Mouse (Mus musculus) stomach, postnatal 0 days (tissue): Measurements from ENCODE around the gene Calcoco1. TPM values are rescaled to one million over a fixed set of nuclear protein-coding genes. Genes with fewer than 3 reads are reported as not detected.

Experiments used
- ATAC-seq: fragments of 200-750 bp; cut with Nextera tagmentation; 2 replicates; pipeline ENCODE4 v1.8.0; 2017; ENCODE audit not compliant: low FRiP score, low TSS enrichment
- DNase-seq: peaks from one replicate; pipeline ENCODE4 v3.0.0-alpha.2; 2016; ENCODE audit warnings: low spot score
- H3K27ac ChIP-seq: fragments of 300-500 bp; sonication (generic); replicated peaks from 2 replicates; pipeline ENCODE4 v1.5.1; 2014; ENCODE audit warnings: mild to moderate bottlenecking, control low read depth
- H3K27me3 ChIP-seq: fragments of 300-500 bp; sonication (generic); 2 replicates; pipeline ENCODE4 v1.6.1; 2014; ENCODE audit warnings: low read length; ENCODE audit not compliant: control insufficient read depth, insufficient read depth
- H3K36me3 ChIP-seq: fragments of 300-500 bp; sonication (generic); 2 replicates; pipeline ENCODE4 v1.6.1; 2014; ENCODE audit warnings: low read length, mixed read lengths; ENCODE audit not compliant: control insufficient read depth, insufficient read depth
- H3K4me1 ChIP-seq: fragments of 300-500 bp; sonication (generic); replicated peaks from 2 replicates; pipeline ENCODE4 v1.6.1; 2014; ENCODE audit warnings: antibody characterized with exemption; ENCODE audit not compliant: control insufficient read depth, insufficient read depth
- H3K4me2 ChIP-seq: fragments of 300-500 bp; sonication (generic); replicated peaks from 2 replicates; pipeline ENCODE4 v1.6.1; 2014; ENCODE audit warnings: low read depth, mild to moderate bottlenecking, control low read depth, moderate library complexity
- H3K4me3 ChIP-seq: fragments of 300-500 bp; sonication (generic); 2 replicates; pipeline ENCODE4 v1.5.1; 2014; ENCODE audit warnings: low read depth, low read length, control low read depth
- H3K9ac ChIP-seq: fragments of 300-500 bp; sonication (generic); 2 replicates; pipeline ENCODE4 v1.6.1; 2014; ENCODE audit warnings: mild to moderate bottlenecking, low read length, control low read depth, mixed read lengths
- H3K9me3 ChIP-seq: fragments of 300-500 bp; sonication (generic); 2 replicates; pipeline ENCODE4 v1.6.1; 2016; ENCODE audit warnings: low read length; ENCODE audit not compliant: control insufficient read depth
- CTCF ChIP-seq: IDR thresholded peaks from 2 replicates; pipeline ENCODE4 v1.5.1; 2016; ENCODE audit warnings: antibody characterized with exemption, low read depth, mild to moderate bottlenecking, moderate library complexity
- EP300 ChIP-seq: optimal IDR thresholded peaks from 2 replicates; pipeline ENCODE3; 2016; ENCODE audit warnings: antibody characterized with exemption
- WGBS: fragments of 180-500 bp; shearing (Covaris S2); extraction: QIAGEN DNeasy Blood & Tissue Kit; methylation state at CpG from one replicate; pipeline ENCODE4 v1.1.7; 2014; 5-methylcytosine and 5-hydroxymethylcytosine counted together
- polyA plus RNA-seq: library from polyadenylated mRNA; unstranded; fragments of >200 nt; fragmentation: Nextera tagmentation; extraction: Ambion mirVana; gene quantifications from 2 replicates; pipeline ENCODE4 v1.2.1, GENCODE M21; 2015

Gene Calcoco1
- 25.5 and 27.6 TPM in 2 replicates for polyA plus RNA-seq

GRCm38 (mm10) chr15:102721980-102722475 lies at the start of gene Calcoco1:
Calcoco1 (minus strand) TSS chr15:102722178.
- 1% methylated on average over 27 of the region's 27 CpGs for WGBS

GRCm38 (mm10) chr15:102770866-102771265 lies 48.9 kb upstream of the Calcoco1 start:
- TF ChIP-seq EP300 (no peak), CTCF (no peak)
- Histone ChIP-seq H3K4me3 (no peak overlapping the region), H3K27ac (no peak overlapping the region), H3K9ac (no peak overlapping the region), H3K4me1 (no peaks in the 10 kb centered on the region), H3K9me3 (no peaks in the 10 kb centered on the region), H3K4me2 (no peak overlapping the region), H3K27me3 (no peaks in the 10 kb centered on the region; the same call in 1 of the 2 replicates), H3K36me3 (no peaks in the 10 kb centered on the region)
- 39% methylated on average over 7 of the region's 7 CpGs for WGBS
- no peak for ATAC-seq
- no peak for DNase-seq

More at GRCm38 (mm10) chr15:102721980-102722475, at the start of gene Calcoco1:
- H3K9ac ChIP-seq: peak within 1 kb of the TSS; percentile 75
- H3K9me3 ChIP-seq: no peaks in the 10 kb centered on the region
- H3K4me3 ChIP-seq: peak within 1 kb of the TSS; percentile 74
- peak; percentile 100 for ATAC-seq
- H3K4me2 ChIP-seq: peak within 1 kb of the TSS; percentile 53
- H3K4me1 ChIP-seq: 0 out of 2 replicates have a peak, but pooled peaks cover 4% of the 10 kb centered on the region
- DNase-seq: peak; percentile 99
- peak within 1 kb of the TSS; percentile 8; the same call in 1 of the 2 replicates for H3K27ac ChIP-seq
- no peak for TF ChIP-seq CTCF
- TF ChIP-seq EP300: no peak
- no peaks in the 10 kb centered on the region for H3K27me3 ChIP-seq
- H3K36me3 ChIP-seq: peaks cover 10% of the 10 kb centered on the region

GRCm38 (mm10) chr15:102765207-102765606 lies 43.2 kb upstream of the Calcoco1 start:
- peaks cover 6% of the 10 kb centered on the region; the same call in 1 of the 2 replicates for H3K27me3 ChIP-seq
- H3K9ac ChIP-seq: no peak overlapping the region
- ATAC-seq (no peak), DNase-seq (no peak)
- WGBS: 43% methylated on average over 2 of the region's 2 CpGs
- no peak overlapping the region for H3K4me2 ChIP-seq
- no peak overlapping the region for H3K27ac ChIP-seq
- H3K36me3 ChIP-seq: no peaks in the 10 kb centered on the region
- no peaks in the 10 kb centered on the region for H3K4me1 ChIP-seq
- no peaks in the 10 kb centered on the region for H3K9me3 ChIP-seq
- TF ChIP-seq EP300 (no peak), CTCF (no peak)
- no peak overlapping the region for H3K4me3 ChIP-seq

GRCm38 (mm10) chr15:102761745-102762378 lies 39.9 kb upstream of the Calcoco1 start:
- ATAC-seq (peak; percentile 74), DNase-seq (peak; percentile 70)
- H3K9me3 ChIP-seq: no peaks in the 10 kb centered on the region
- peaks cover 9% of the 10 kb centered on the region; the same call in 1 of the 2 replicates for H3K27me3 ChIP-seq
- TF ChIP-seq EP300: no peak
- peak; percentile 89 for TF ChIP-seq CTCF
- H3K4me2 ChIP-seq: no peak overlapping the region
- 6% methylated on average over 7 of the region's 7 CpGs for WGBS
- H3K36me3 ChIP-seq: no peaks in the 10 kb centered on the region
- H3K4me1 ChIP-seq: no peaks in the 10 kb centered on the region
- H3K9ac ChIP-seq: no peak overlapping the region
- no peak overlapping the region for H3K4me3 ChIP-seq
- H3K27ac ChIP-seq: no peak overlapping the region

GRCm38 (mm10) chr15:102757686-102758085 lies 35.7 kb upstream of the Calcoco1 start:
- 100% methylated on average over 1 of the region's 1 CpGs for WGBS
- ATAC-seq: no peak
- H3K4me1 ChIP-seq: no peaks in the 10 kb centered on the region
- H3K4me3 ChIP-seq: no peak overlapping the region
- no peaks in the 10 kb centered on the region for H3K36me3 ChIP-seq
- TF ChIP-seq CTCF: no peak
- TF ChIP-seq EP300: no peak
- H3K4me2 ChIP-seq: no peak overlapping the region
- H3K9me3 ChIP-seq: no peaks in the 10 kb centered on the region
- H3K9ac ChIP-seq: no peak overlapping the region
- no peak overlapping the region for H3K27ac ChIP-seq
- no peak for DNase-seq
- H3K27me3 ChIP-seq: peaks cover 6% of the 10 kb centered on the region; the same call in 1 of the 2 replicates

- H3K9ac ChIP-seq: no peak overlapping the region
- no peak overlapping the region for H3K4me2 ChIP-seq
- H3K27me3 ChIP-seq: 0 out of 2 replicates have a peak, but pooled peaks cover 3% of the 10 kb centered on the region
- H3K36me3 ChIP-seq: no peaks in the 10 kb centered on the region
- H3K4me1 ChIP-seq: no peaks in the 10 kb centered on the region
- H3K9me3 ChIP-seq: no peaks in the 10 kb centered on the region
- no peak overlapping the region for H3K27ac ChIP-seq
- no peak for TF ChIP-seq EP300
- TF ChIP-seq CTCF: no peak
- no peak for DNase-seq
- WGBS: 55% methylated on average over 5 of the region's 5 CpGs
- H3K4me3 ChIP-seq: no peak overlapping the region
- no peak for ATAC-seq
These were observed 33.1 kb upstream of the Calcoco1 start for GRCm38 (mm10) chr15:102755053-102755452.
